Mouse (Mus musculus): Measurements from ENCODE around the gene Acrbp. TPM values are rescaled to one million over a fixed set of nuclear protein-coding genes. Genes with fewer than 3 reads are reported as not detected.

Gene Acrbp
- polyA plus RNA-seq, 1 experiment from 2014 or later, result 12.4 TPM

GRCm38 (mm10) chr6:125092372-125092771 lies 42.9 kb downstream of the Acrbp start:
- Histone ChIP-seq H3K9ac (no peak overlapping the region), H3K4me1 (peaks cover 41% of the 10 kb centered on the region), H3K4me2 (no peak overlapping the region), H3K9me3 (no peaks in the 10 kb centered on the region), H3K27me3 (no peaks in the 10 kb centered on the region), H3K27ac (peak overlapping the region; percentile 60), H3K4me3 (no peak overlapping the region), H3K36me3 (no peaks in the 10 kb centered on the region)
- ATAC-seq (ENCODE audit: insufficient number of reproducible peaks, low FRiP score, low TSS enrichment, low read depth), result no peak
- 84% methylated on average over 5 of the region's 5 CpGs for WGBS

GRCm38 (mm10) chr6:125094843-125095242 lies 45.4 kb downstream of the Acrbp start:
- Histone ChIP-seq H3K4me1 (peaks cover 45% of the 10 kb centered on the region), H3K27me3 (no peaks in the 10 kb centered on the region), H3K36me3 (peaks cover 6% of the 10 kb centered on the region), H3K4me3 (no peak overlapping the region), H3K27ac (peak overlapping the region; percentile 96), H3K9ac (no peak overlapping the region), H3K4me2 (no peak overlapping the region), H3K9me3 (no peaks in the 10 kb centered on the region)
- no peak for ATAC-seq (ENCODE audit: insufficient number of reproducible peaks, low FRiP score, low TSS enrichment, low read depth)
- whole genome bisulfite sequencing, result 50% methylated on average over 3 of the region's 3 CpGs

- Histone ChIP-seq H3K36me3 (peaks cover 14% of the 10 kb centered on the region), H3K4me3 (peak within 1 kb of the TSS; percentile 92), H3K27ac (peak within 1 kb of the TSS; percentile 96), H3K9me3 (no peaks in the 10 kb centered on the region), H3K9ac (peak within 1 kb of the TSS; percentile 80), H3K4me1 (peaks cover 44% of the 10 kb centered on the region), H3K27me3 (no peaks in the 10 kb centered on the region), H3K4me2 (peak within 1 kb of the TSS; percentile 84)
- peak; percentile 81 for ATAC-seq (ENCODE audit: insufficient number of reproducible peaks, low FRiP score, low TSS enrichment, low read depth)
- 2% methylated on average over 33 of the region's 45 CpGs for WGBS
Measured at GRCm38 (mm10) chr6:125095391-125096278, 46.1 kb downstream of the Acrbp start, which contains the start of gene Chd4. Gene Chd4 (plus strand): TSS chr6:125095981.

- H3K36me3 ChIP-seq, result peaks cover 20% of the 10 kb centered on the region
- 0 out of 2 replicates have a peak, but pooled peaks have one; percentile 1 for ATAC-seq (ENCODE audit: insufficient number of reproducible peaks, low FRiP score, low TSS enrichment, low read depth)
- no peaks in the 10 kb centered on the region for H3K9me3 ChIP-seq
- peaks cover 46% of the 10 kb centered on the region for H3K4me1 ChIP-seq
- WGBS, result 0% methylated on average over 12 of the region's 32 CpGs
- peak overlapping the region; percentile 92 for H3K4me3 ChIP-seq
- H3K27ac ChIP-seq, result peak overlapping the region; percentile 96
- peak overlapping the region; percentile 80 for H3K9ac ChIP-seq
- H3K4me2 ChIP-seq, result peak overlapping the region; percentile 84
- no peaks in the 10 kb centered on the region for H3K27me3 ChIP-seq
Measured at GRCm38 (mm10) chr6:125096279-125096596, 46.7 kb downstream of the Acrbp start.

- WGBS, result under 1% methylated on average over 40 of the region's 44 CpGs
- Histone ChIP-seq H3K9me3 (no peaks in the 10 kb centered on the region), H3K27me3 (no peaks in the 10 kb centered on the region), H3K4me2 (peak overlapping the region; percentile 84), H3K4me3 (peak overlapping the region; percentile 92), H3K4me1 (peaks cover 46% of the 10 kb centered on the region), H3K9ac (peak overlapping the region; percentile 80), H3K27ac (peak overlapping the region; percentile 96), H3K36me3 (peaks cover 26% of the 10 kb centered on the region)
- 0 out of 2 replicates have a peak, but pooled peaks have one; percentile 38 for ATAC-seq (ENCODE audit: insufficient number of reproducible peaks, low FRiP score, low TSS enrichment, low read depth)
Measured at GRCm38 (mm10) chr6:125096597-125097345, 47.3 kb downstream of the Acrbp start.

- WGBS, result under 1% methylated on average over 12 of the region's 12 CpGs
- ATAC-seq (ENCODE audit: insufficient number of reproducible peaks, low FRiP score, low TSS enrichment, low read depth), result no peak
Measured at GRCm38 (mm10) chr6:125097346-125097689, 47.8 kb downstream of the Acrbp start.

GRCm38 (mm10) chr6:125097951-125098350 lies 48.5 kb downstream of the Acrbp start:
- Histone ChIP-seq H3K4me2 (peak overlapping the region; percentile 84), H3K9ac (peak overlapping the region; percentile 80), H3K27me3 (no peaks in the 10 kb centered on the region), H3K4me3 (peak overlapping the region; percentile 92), H3K36me3 (peaks cover 38% of the 10 kb centered on the region), H3K4me1 (peaks cover 46% of the 10 kb centered on the region), H3K27ac (peak overlapping the region; percentile 96; the same call in 1 of the 2 replicates), H3K9me3 (no peaks in the 10 kb centered on the region)
- 53% methylated on average over 8 of the region's 8 CpGs for WGBS
- no peak for ATAC-seq (ENCODE audit: insufficient number of reproducible peaks, low FRiP score, low TSS enrichment, low read depth)

More at GRCm38 (mm10) chr6:125097346-125097689, 47.8 kb downstream of the Acrbp start:
- Histone ChIP-seq H3K4me3 (peak overlapping the region; percentile 92), H3K9ac (peak overlapping the region; percentile 80), H3K4me1 (peaks cover 46% of the 10 kb centered on the region), H3K27ac (peak overlapping the region; percentile 96), H3K27me3 (no peaks in the 10 kb centered on the region), H3K36me3 (peaks cover 31% of the 10 kb centered on the region), H3K4me2 (peak overlapping the region; percentile 84), H3K9me3 (no peaks in the 10 kb centered on the region)

GRCm38 (mm10) chr6:125098513-125098912 lies 49.0 kb downstream of the Acrbp start:
- Histone ChIP-seq H3K27ac (no peak overlapping the region), H3K36me3 (peaks cover 41% of the 10 kb centered on the region), H3K27me3 (no peaks in the 10 kb centered on the region), H3K9me3 (no peaks in the 10 kb centered on the region), H3K4me3 (peak overlapping the region; percentile 92), H3K4me1 (peaks cover 46% of the 10 kb centered on the region), H3K9ac (peak overlapping the region; percentile 24; the same call in 1 of the 2 replicates), H3K4me2 (peak overlapping the region; percentile 84)
- no peak for ATAC-seq (ENCODE audit: insufficient number of reproducible peaks, low FRiP score, low TSS enrichment, low read depth)
- WGBS, result 45% methylated on average over 3 of the region's 3 CpGs

- H3K27me3 ChIP-seq, result no peaks in the 10 kb centered on the region
- peak overlapping the region; percentile 11; the same call in 1 of the 2 replicates for H3K9ac ChIP-seq
- peak overlapping the region; percentile 17 for H3K4me2 ChIP-seq
- H3K27ac ChIP-seq, result peak overlapping the region; percentile 38; the same call in 1 of the 2 replicates
- H3K4me3 ChIP-seq, result peak overlapping the region; percentile 7; the same call in 1 of the 2 replicates
- no peak for ATAC-seq (ENCODE audit: insufficient number of reproducible peaks, low FRiP score, low TSS enrichment, low read depth)
- peaks cover 46% of the 10 kb centered on the region for H3K4me1 ChIP-seq
- 41% methylated on average over 4 of the region's 5 CpGs for WGBS
- H3K36me3 ChIP-seq, result peaks cover 51% of the 10 kb centered on the region
- H3K9me3 ChIP-seq, result no peaks in the 10 kb centered on the region
Measured at GRCm38 (mm10) chr6:125099421-125099971, 50.0 kb downstream of the Acrbp start.

- no peaks in the 10 kb centered on the region for H3K27me3 ChIP-seq
- H3K4me2 ChIP-seq, result no peak overlapping the region
- H3K9ac ChIP-seq, result no peak overlapping the region
- peaks cover 69% of the 10 kb centered on the region for H3K36me3 ChIP-seq
- whole genome bisulfite sequencing, result 74% methylated on average over 9 of the region's 9 CpGs
- ATAC-seq (ENCODE audit: insufficient number of reproducible peaks, low FRiP score, low TSS enrichment, low read depth), result no peak
- H3K9me3 ChIP-seq, result no peaks in the 10 kb centered on the region
- H3K27ac ChIP-seq, result no peak overlapping the region
- H3K4me3 ChIP-seq, result no peak overlapping the region
- peaks cover 36% of the 10 kb centered on the region for H3K4me1 ChIP-seq
Measured at GRCm38 (mm10) chr6:125101444-125101843, 52.0 kb downstream of the Acrbp start.

GRCm38 (mm10) chr6:125104223-125104622 lies 54.7 kb downstream of the Acrbp start:
- no peaks in the 10 kb centered on the region for H3K27me3 ChIP-seq
- H3K4me3 ChIP-seq, result no peak overlapping the region
- no peak for ATAC-seq (ENCODE audit: insufficient number of reproducible peaks, low FRiP score, low TSS enrichment, low read depth)
- H3K4me1 ChIP-seq, result peaks cover 15% of the 10 kb centered on the region
- H3K27ac ChIP-seq, result no peak overlapping the region
- H3K36me3 ChIP-seq, result peaks cover 97% of the 10 kb centered on the region
- no peaks in the 10 kb centered on the region for H3K9me3 ChIP-seq
- WGBS, result 89% methylated on average over 4 of the region's 4 CpGs
- H3K4me2 ChIP-seq, result no peak overlapping the region
- H3K9ac ChIP-seq, result no peak overlapping the region

Measured in limb, embryonic 15.5 days (tissue).